Mouse (Mus musculus): ENCODE results near the gene Chst15. TPM values are rescaled to one million over a fixed set of nuclear protein-coding genes. Genes with fewer than 3 reads are reported as not detected.

Chst15 gene
- polyA plus RNA-seq (2012; rRNA removed): 3.6 and 5.7 TPM in 2 replicates

GRCm38 (mm10) chr7:132317036-132317541 is at the start of gene Chst15:
Gene Chst15 (minus strand): TSS chr7:132317228.
- Histone ChIP-seq H3K27me3 (ENCODE audit: control insufficient read depth, insufficient read depth, low read length) (no peaks in the 10 kb centered on the region), H3K36me3 (ENCODE audit: control insufficient read depth, insufficient read depth, low read length) (no peaks in the 10 kb centered on the region), H3K27ac (ENCODE audit: insufficient read depth, low read depth, low read length) (peak within 1 kb of the TSS; percentile 77), H3K4me1 (ENCODE audit: control insufficient read depth, insufficient read depth, insufficient read length, low read length) (peaks cover 13% of the 10 kb centered on the region; the same call in 1 of the 2 replicates), H3K4me3 (ENCODE audit: low read depth, low read length) (peak within 1 kb of the TSS; percentile 74)
- TF ChIP-seq POLR2A (IDR thresholded peaks at IDR 0.05; ENCODE audit: low read depth, low read length) (no peak; the same call in none of the 2 replicates), CTCF (IDR thresholded peaks at IDR 0.05; ENCODE audit: extremely low read depth, insufficient read length, insufficient replicate concordance, low read depth, low read length) (no peak)
- whole genome bisulfite sequencing: 1% methylated on average over 34 of the region's 34 CpGs

GRCm38 (mm10) chr7:132365703-132366384 is 48.8 kb upstream of the Chst15 start:
- H3K27me3 ChIP-seq (ENCODE audit: control insufficient read depth, insufficient read depth, low read length): no peaks in the 10 kb centered on the region
- no peak overlapping the region for H3K27ac ChIP-seq (ENCODE audit: insufficient read depth, low read depth, low read length)
- WGBS: 70% methylated on average over 5 of the region's 5 CpGs
- no peaks in the 10 kb centered on the region for H3K36me3 ChIP-seq (ENCODE audit: control insufficient read depth, insufficient read depth, low read length)
- H3K4me3 ChIP-seq (ENCODE audit: low read depth, low read length): 0 out of 2 replicates have a peak overlapping the region, but pooled peaks have one; percentile 7
- no peaks in the 10 kb centered on the region for H3K4me1 ChIP-seq (ENCODE audit: control insufficient read depth, insufficient read depth, insufficient read length, low read length)
- no peak for TF ChIP-seq POLR2A (IDR thresholded peaks at IDR 0.05; ENCODE audit: low read depth, low read length)
- no peak for TF ChIP-seq CTCF (IDR thresholded peaks at IDR 0.05; ENCODE audit: extremely low read depth, insufficient read length, insufficient replicate concordance, low read depth, low read length)

GRCm38 (mm10) chr7:132365111-132365510 is 48.1 kb upstream of the Chst15 start:
- TF ChIP-seq CTCF (IDR thresholded peaks at IDR 0.05; ENCODE audit: extremely low read depth, insufficient read length, insufficient replicate concordance, low read depth, low read length) (no peak), POLR2A (IDR thresholded peaks at IDR 0.05; ENCODE audit: low read depth, low read length) (no peak)
- Histone ChIP-seq H3K4me1 (ENCODE audit: control insufficient read depth, insufficient read depth, insufficient read length, low read length) (no peaks in the 10 kb centered on the region), H3K27me3 (ENCODE audit: control insufficient read depth, insufficient read depth, low read length) (no peaks in the 10 kb centered on the region), H3K36me3 (ENCODE audit: control insufficient read depth, insufficient read depth, low read length) (no peaks in the 10 kb centered on the region), H3K4me3 (ENCODE audit: low read depth, low read length) (peak overlapping the region; percentile 10), H3K27ac (ENCODE audit: insufficient read depth, low read depth, low read length) (no peak overlapping the region)
- 72% methylated on average over 5 of the region's 5 CpGs for WGBS

GRCm38 (mm10) chr7:132364506-132364905 is 47.5 kb upstream of the Chst15 start:
- Histone ChIP-seq H3K36me3 (ENCODE audit: control insufficient read depth, insufficient read depth, low read length) (no peaks in the 10 kb centered on the region), H3K27ac (ENCODE audit: insufficient read depth, low read depth, low read length) (0 out of 2 replicates have a peak overlapping the region, but pooled peaks have one; percentile 13), H3K4me3 (ENCODE audit: low read depth, low read length) (peak overlapping the region; percentile 5; the same call in 1 of the 2 replicates), H3K27me3 (ENCODE audit: control insufficient read depth, insufficient read depth, low read length) (no peaks in the 10 kb centered on the region), H3K4me1 (ENCODE audit: control insufficient read depth, insufficient read depth, insufficient read length, low read length) (no peaks in the 10 kb centered on the region)
- WGBS: 72% methylated on average over 5 of the region's 5 CpGs
- TF ChIP-seq POLR2A (IDR thresholded peaks at IDR 0.05; ENCODE audit: low read depth, low read length) (no peak), CTCF (IDR thresholded peaks at IDR 0.05; ENCODE audit: extremely low read depth, insufficient read length, insufficient replicate concordance, low read depth, low read length) (no peak)

GRCm38 (mm10) chr7:132360336-132360735 is 43.3 kb upstream of the Chst15 start:
- Histone ChIP-seq H3K4me3 (ENCODE audit: low read depth, low read length) (no peak overlapping the region), H3K36me3 (ENCODE audit: control insufficient read depth, insufficient read depth, low read length) (no peaks in the 10 kb centered on the region), H3K4me1 (ENCODE audit: control insufficient read depth, insufficient read depth, insufficient read length, low read length) (peaks cover 5% of the 10 kb centered on the region; the same call in 1 of the 2 replicates), H3K27ac (ENCODE audit: insufficient read depth, low read depth, low read length) (no peak overlapping the region), H3K27me3 (ENCODE audit: control insufficient read depth, insufficient read depth, low read length) (no peaks in the 10 kb centered on the region)
- TF ChIP-seq CTCF (IDR thresholded peaks at IDR 0.05; ENCODE audit: extremely low read depth, insufficient read length, insufficient replicate concordance, low read depth, low read length) (no peak), POLR2A (IDR thresholded peaks at IDR 0.05; ENCODE audit: low read depth, low read length) (no peak)
- 81% methylated on average over 4 of the region's 4 CpGs for WGBS

GRCm38 (mm10) chr7:132358709-132359108 is 41.7 kb upstream of the Chst15 start:
- no peak for TF ChIP-seq CTCF (IDR thresholded peaks at IDR 0.05; ENCODE audit: extremely low read depth, insufficient read length, insufficient replicate concordance, low read depth, low read length)
- TF ChIP-seq POLR2A (IDR thresholded peaks at IDR 0.05; ENCODE audit: low read depth, low read length): no peak
- WGBS: 52% methylated on average over 4 of the region's 4 CpGs
- Histone ChIP-seq H3K27me3 (ENCODE audit: control insufficient read depth, insufficient read depth, low read length) (no peaks in the 10 kb centered on the region), H3K27ac (ENCODE audit: insufficient read depth, low read depth, low read length) (peak overlapping the region; percentile 56), H3K36me3 (ENCODE audit: control insufficient read depth, insufficient read depth, low read length) (no peaks in the 10 kb centered on the region), H3K4me3 (ENCODE audit: low read depth, low read length) (no peak overlapping the region), H3K4me1 (ENCODE audit: control insufficient read depth, insufficient read depth, insufficient read length, low read length) (peaks cover 8% of the 10 kb centered on the region; the same call in 1 of the 2 replicates)

GRCm38 (mm10) chr7:132358250-132358649 is 41.2 kb upstream of the Chst15 start:
- WGBS: 56% methylated on average over 3 of the region's 3 CpGs
- peak overlapping the region; percentile 56 for H3K27ac ChIP-seq (ENCODE audit: insufficient read depth, low read depth, low read length)
- no peaks in the 10 kb centered on the region for H3K36me3 ChIP-seq (ENCODE audit: control insufficient read depth, insufficient read depth, low read length)
- H3K4me1 ChIP-seq (ENCODE audit: control insufficient read depth, insufficient read depth, insufficient read length, low read length): peaks cover 8% of the 10 kb centered on the region; the same call in 1 of the 2 replicates
- TF ChIP-seq CTCF (IDR thresholded peaks at IDR 0.05; ENCODE audit: extremely low read depth, insufficient read length, insufficient replicate concordance, low read depth, low read length) (no peak), POLR2A (IDR thresholded peaks at IDR 0.05; ENCODE audit: low read depth, low read length) (no peak)
- no peak overlapping the region for H3K4me3 ChIP-seq (ENCODE audit: low read depth, low read length)
- no peaks in the 10 kb centered on the region for H3K27me3 ChIP-seq (ENCODE audit: control insufficient read depth, insufficient read depth, low read length)

Measured in small intestine, adult 2 months (tissue).